Mouse (Mus musculus) midbrain, embryonic 15.5 days (tissue): ENCODE data around the gene Fam214a. TPM values are rescaled to one million over a fixed set of nuclear protein-coding genes. Genes with fewer than 3 reads are reported as not detected.

Experiments used
- ATAC-seq: fragments of 200-750 bp; cut with Nextera tagmentation; replicated peaks from 2 replicates; pipeline ENCODE4 v1.8.0; 2017; ENCODE audit warnings: moderate TSS enrichment
- H3K27ac ChIP-seq: fragments of 300-500 bp; sonication (generic); 2 replicates; pipeline ENCODE4 v1.5.1; 2015; ENCODE audit warnings: mild to moderate bottlenecking, inconsistent platforms
- H3K27me3 ChIP-seq: fragments of 300-500 bp; sonication (generic); replicated peaks from 2 replicates; pipeline ENCODE4 v1.6.1; 2015; ENCODE audit warnings: inconsistent platforms
- H3K36me3 ChIP-seq: fragments of 300-500 bp; sonication (generic); replicated peaks from 2 replicates; pipeline ENCODE4 v1.6.1; 2015; ENCODE audit warnings: inconsistent platforms
- H3K4me1 ChIP-seq: fragments of 300-500 bp; sonication (generic); 2 replicates; pipeline ENCODE4 v1.6.1; 2015; ENCODE audit warnings: inconsistent platforms
- H3K4me2 ChIP-seq: fragments of 300-500 bp; sonication (generic); 2 replicates; pipeline ENCODE4 v1.6.1; 2015; ENCODE audit warnings: inconsistent platforms, mild to moderate bottlenecking, moderate library complexity
- H3K4me3 ChIP-seq: fragments of 300-500 bp; sonication (generic); 2 replicates; pipeline ENCODE4 v1.5.1; 2015; ENCODE audit warnings: mild to moderate bottlenecking, inconsistent platforms
- H3K9ac ChIP-seq: fragments of 300-500 bp; sonication (generic); 2 replicates; pipeline ENCODE4 v1.6.1; 2015; ENCODE audit warnings: mild to moderate bottlenecking, inconsistent platforms
- H3K9me3 ChIP-seq: fragments of 300-500 bp; sonication (generic); 2 replicates; pipeline ENCODE4 v1.6.1; 2016; ENCODE audit warnings: inconsistent platforms
- WGBS: fragments of 180-500 bp; shearing (Covaris S2); methylation state at CpG from one replicate; pipeline ENCODE4 v1.1.7; 2015; ENCODE audit warnings: mixed read lengths; 5-methylcytosine and 5-hydroxymethylcytosine counted together
- polyA plus RNA-seq: library from polyadenylated mRNA; unstranded; fragments of >200 nt; fragmentation: Nextera tagmentation; extraction: Ambion mirVana; gene quantifications from 2 replicates; pipeline ENCODE4 v1.2.1, GENCODE M21; 2015

Fam214a gene
- polyA plus RNA-seq, 1 experiment from 2014 or later = 28.1 TPM

- H3K36me3 ChIP-seq = no peaks in the 10 kb centered on the region
- H3K4me2 ChIP-seq = no peak overlapping the region
- WGBS = 85% methylated on average over 2 of the region's 2 CpGs
- H3K4me3 ChIP-seq = no peak overlapping the region
- H3K4me1 ChIP-seq = no peaks in the 10 kb centered on the region
- H3K9ac ChIP-seq = no peak overlapping the region
- H3K27ac ChIP-seq = no peak overlapping the region
- no peaks in the 10 kb centered on the region for H3K9me3 ChIP-seq
- ATAC-seq = no peak
- no peaks in the 10 kb centered on the region for H3K27me3 ChIP-seq
Measured at GRCm38 (mm10) chr9:74985770-74986169, 33.1 kb downstream of the Fam214a start.

DNA sequence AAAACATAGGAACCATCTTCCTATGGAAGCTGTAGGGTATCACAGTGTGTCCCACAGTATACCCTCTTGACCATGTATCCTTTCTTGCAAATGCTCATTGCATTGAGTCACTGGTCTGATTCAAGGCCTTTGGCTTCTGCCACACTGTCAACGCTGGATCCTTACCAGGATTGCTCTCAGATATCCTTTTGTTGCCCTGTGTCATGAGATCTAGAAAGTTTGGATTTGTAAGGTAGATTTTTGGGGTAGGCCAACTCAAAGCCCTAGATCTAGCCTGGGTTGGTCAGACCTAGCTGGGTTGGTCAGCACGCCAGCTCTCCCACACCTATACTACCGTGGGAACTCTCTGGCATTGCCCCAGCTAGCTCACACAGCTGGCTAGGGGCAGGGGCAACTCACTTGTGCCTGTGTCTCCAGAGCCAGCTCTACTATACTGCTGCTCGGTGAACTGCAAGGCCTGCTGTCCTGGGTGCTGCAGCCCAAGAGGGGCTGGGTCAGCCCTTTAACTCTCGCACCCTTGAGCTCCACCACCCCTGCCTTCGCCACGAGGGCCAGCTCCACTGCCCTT, 36.3 kb downstream of the Fam214a start:
- Histone ChIP-seq H3K4me2 (no peak overlapping the region), H3K4me3 (no peak overlapping the region), H3K27me3 (no peaks in the 10 kb centered on the region), H3K4me1 (no peaks in the 10 kb centered on the region), H3K9ac (no peak overlapping the region), H3K9me3 (no peaks in the 10 kb centered on the region), H3K36me3 (no peaks in the 10 kb centered on the region), H3K27ac (no peak overlapping the region)
- no peak for ATAC-seq
- 91% methylated on average over 7 of the region's 7 CpGs for WGBS

GRCm38 (mm10) chr9:74989990-74990389, 37.3 kb downstream of the Fam214a start:
- Histone ChIP-seq H3K36me3 (no peaks in the 10 kb centered on the region), H3K27ac (no peak overlapping the region), H3K9me3 (no peaks in the 10 kb centered on the region), H3K4me1 (no peaks in the 10 kb centered on the region), H3K9ac (no peak overlapping the region), H3K27me3 (no peaks in the 10 kb centered on the region), H3K4me3 (no peak overlapping the region), H3K4me2 (no peak overlapping the region)
- no peak for ATAC-seq
- WGBS = 82% methylated on average over 2 of the region's 2 CpGs

- Histone ChIP-seq H3K4me3 (no peak overlapping the region), H3K27me3 (no peaks in the 10 kb centered on the region), H3K9ac (no peak overlapping the region), H3K4me1 (no peaks in the 10 kb centered on the region), H3K36me3 (no peaks in the 10 kb centered on the region), H3K27ac (no peak overlapping the region), H3K9me3 (no peaks in the 10 kb centered on the region), H3K4me2 (no peak overlapping the region)
- 89% methylated on average over 10 of the region's 10 CpGs for WGBS
- ATAC-seq = no peak
Measured at GRCm38 (mm10) chr9:74994611-74995257, 42.0 kb downstream of the Fam214a start.

DNA sequence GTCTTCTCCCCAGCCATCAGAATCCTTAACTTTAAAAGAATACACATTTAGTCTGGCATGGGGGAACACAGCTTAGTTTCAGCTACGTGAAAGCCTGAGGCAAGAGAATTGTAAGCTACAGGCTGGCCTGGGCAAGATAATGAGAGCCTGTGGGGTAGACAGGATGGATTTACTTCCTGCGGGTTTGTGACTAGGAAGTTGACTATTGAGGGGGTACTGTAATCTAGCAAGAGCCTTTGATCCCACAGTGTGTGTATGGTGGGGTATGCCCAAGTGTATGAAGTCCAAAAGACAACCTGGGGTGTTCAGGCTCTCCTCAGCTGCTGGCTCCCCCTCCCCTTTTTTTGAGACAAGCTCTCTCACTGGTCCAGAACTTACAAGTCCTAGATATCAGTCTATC, 43.7 kb downstream of the Fam214a start:
- Histone ChIP-seq H3K9me3 (no peaks in the 10 kb centered on the region), H3K27me3 (no peaks in the 10 kb centered on the region), H3K9ac (no peak overlapping the region), H3K4me3 (no peak overlapping the region), H3K4me1 (no peaks in the 10 kb centered on the region), H3K36me3 (no peaks in the 10 kb centered on the region), H3K4me2 (no peak overlapping the region), H3K27ac (no peak overlapping the region)
- 58% methylated on average over 2 of the region's 2 CpGs for WGBS
- no peak; the same call in 1 of the 2 replicates for ATAC-seq

DNA sequence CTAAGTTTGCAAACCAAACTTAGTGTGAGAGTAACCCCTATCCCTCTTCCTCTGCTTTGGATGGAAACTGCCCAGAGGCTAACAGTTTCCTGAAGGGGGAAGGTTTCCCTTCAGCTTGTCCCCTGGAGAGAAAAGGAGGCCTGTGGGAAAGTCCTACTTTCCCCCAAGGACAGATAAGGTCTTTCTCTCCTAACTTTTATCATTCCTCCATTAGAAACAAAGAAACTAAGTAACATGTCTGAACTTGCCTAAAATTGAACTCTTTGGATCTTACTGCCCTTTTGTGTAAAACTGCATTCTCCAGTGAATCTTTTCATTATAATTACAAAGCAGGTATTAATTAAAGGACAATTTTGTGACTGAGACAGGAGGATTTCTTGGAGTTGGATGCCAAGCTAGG, 45.3 kb downstream of the Fam214a start:
- Histone ChIP-seq H3K4me1 (no peaks in the 10 kb centered on the region), H3K27me3 (no peaks in the 10 kb centered on the region), H3K27ac (no peak overlapping the region), H3K36me3 (no peaks in the 10 kb centered on the region), H3K4me2 (no peak overlapping the region), H3K9ac (no peak overlapping the region), H3K9me3 (no peaks in the 10 kb centered on the region), H3K4me3 (no peak overlapping the region)
- ATAC-seq = no peak

DNA sequence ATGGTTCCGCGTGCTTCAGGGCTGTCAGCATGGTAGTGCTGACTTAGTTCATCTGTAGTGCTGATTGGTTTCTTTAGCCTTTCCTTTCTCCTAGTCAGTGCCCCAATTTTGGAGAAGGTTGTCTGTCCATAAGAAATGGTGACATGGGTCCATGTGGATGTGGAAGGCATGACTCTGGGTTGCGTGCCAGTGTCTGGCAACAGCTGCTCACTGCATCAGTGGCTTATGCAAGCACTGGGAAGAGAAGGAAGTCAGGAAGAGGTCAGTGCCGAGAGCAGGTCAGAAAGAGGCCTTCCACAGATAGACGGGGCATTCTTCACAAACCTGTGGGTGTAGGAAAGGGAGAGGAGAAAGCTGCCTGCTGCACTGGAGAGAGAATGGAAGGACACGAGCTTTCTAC, 48.3 kb downstream of the Fam214a start:
- Histone ChIP-seq H3K36me3 (0 out of 2 replicates have a peak, but pooled peaks cover 3% of the 10 kb centered on the region), H3K9me3 (no peaks in the 10 kb centered on the region), H3K4me2 (no peak overlapping the region), H3K4me3 (no peak overlapping the region), H3K27ac (no peak overlapping the region), H3K9ac (no peak overlapping the region), H3K4me1 (no peaks in the 10 kb centered on the region), H3K27me3 (no peaks in the 10 kb centered on the region)
- WGBS = 92% methylated on average over 6 of the region's 6 CpGs
- ATAC-seq = no peak

DNA sequence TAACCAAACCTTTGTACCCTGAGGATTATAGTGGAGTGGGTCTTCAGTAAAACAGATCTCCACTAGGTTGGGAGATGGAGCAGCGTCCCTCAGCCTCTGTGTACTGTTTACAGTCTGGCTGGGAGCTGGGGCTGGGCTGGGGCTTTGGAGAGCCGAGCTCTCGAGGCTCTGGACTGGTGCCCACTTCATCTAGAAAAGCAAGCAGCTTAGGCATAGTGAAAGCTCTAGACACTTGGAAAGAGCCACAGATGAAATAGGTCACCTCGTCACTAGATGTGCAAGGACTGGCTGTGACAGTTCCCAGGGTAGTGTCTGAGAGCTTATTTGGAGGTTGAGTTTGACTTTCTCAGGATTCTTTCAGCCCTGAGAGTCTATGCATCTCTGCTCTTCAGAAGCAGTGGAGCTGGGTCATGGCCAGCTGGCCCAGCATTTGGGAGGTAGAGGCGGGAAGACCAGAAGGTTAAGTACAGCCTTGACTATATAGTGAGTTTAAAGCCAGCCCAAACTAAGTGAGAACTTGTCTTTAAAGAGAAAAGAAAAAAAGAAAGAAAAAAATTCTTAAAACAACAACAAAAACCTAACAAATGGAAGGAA, 49.0 kb downstream of the Fam214a start:
- Histone ChIP-seq H3K9ac (no peak overlapping the region), H3K9me3 (no peaks in the 10 kb centered on the region), H3K27me3 (no peaks in the 10 kb centered on the region), H3K4me3 (no peak overlapping the region), H3K4me2 (no peak overlapping the region), H3K36me3 (peaks cover 4% of the 10 kb centered on the region; the same call in 1 of the 2 replicates), H3K27ac (no peak overlapping the region), H3K4me1 (no peaks in the 10 kb centered on the region)
- ATAC-seq = no peak
- WGBS = 69% methylated on average over 5 of the region's 5 CpGs

GRCm38 (mm10) chr9:75002262-75002661, 49.6 kb downstream of the Fam214a start:
- Histone ChIP-seq H3K9me3 (no peaks in the 10 kb centered on the region), H3K27ac (no peak overlapping the region), H3K4me3 (no peak overlapping the region), H3K4me1 (no peaks in the 10 kb centered on the region), H3K9ac (no peak overlapping the region), H3K4me2 (no peak overlapping the region), H3K36me3 (peaks cover 4% of the 10 kb centered on the region; the same call in 1 of the 2 replicates), H3K27me3 (no peaks in the 10 kb centered on the region)
- ATAC-seq = no peak
- 74% methylated on average over 3 of the region's 3 CpGs for WGBS

DNA sequence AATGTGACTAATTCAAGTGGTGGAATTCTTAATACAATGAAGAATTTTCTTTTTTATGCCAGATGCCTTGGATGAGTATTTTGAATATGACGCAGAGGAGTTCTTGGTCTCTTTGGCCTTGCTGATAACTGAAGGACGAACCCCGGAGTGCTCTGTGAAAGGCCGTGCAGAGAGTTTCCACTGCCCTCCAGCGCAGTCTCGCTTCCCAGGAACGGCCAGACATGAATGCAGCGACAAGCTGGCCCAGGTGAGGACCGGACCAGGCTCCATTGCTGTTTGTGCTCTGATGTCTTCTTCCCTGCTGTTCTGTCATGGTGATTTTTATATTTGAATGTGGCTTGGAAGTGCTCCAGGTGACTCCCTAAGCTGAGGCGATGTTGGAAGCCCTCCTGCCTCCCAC, 51.5 kb downstream of the Fam214a start:
- Histone ChIP-seq H3K27ac (no peak overlapping the region), H3K4me1 (no peaks in the 10 kb centered on the region), H3K4me2 (no peak overlapping the region), H3K9ac (no peak overlapping the region), H3K36me3 (peaks cover 4% of the 10 kb centered on the region; the same call in 1 of the 2 replicates), H3K9me3 (no peaks in the 10 kb centered on the region), H3K27me3 (no peaks in the 10 kb centered on the region), H3K4me3 (no peak overlapping the region)
- ATAC-seq = no peak
- WGBS = 93% methylated on average over 10 of the region's 10 CpGs

DNA sequence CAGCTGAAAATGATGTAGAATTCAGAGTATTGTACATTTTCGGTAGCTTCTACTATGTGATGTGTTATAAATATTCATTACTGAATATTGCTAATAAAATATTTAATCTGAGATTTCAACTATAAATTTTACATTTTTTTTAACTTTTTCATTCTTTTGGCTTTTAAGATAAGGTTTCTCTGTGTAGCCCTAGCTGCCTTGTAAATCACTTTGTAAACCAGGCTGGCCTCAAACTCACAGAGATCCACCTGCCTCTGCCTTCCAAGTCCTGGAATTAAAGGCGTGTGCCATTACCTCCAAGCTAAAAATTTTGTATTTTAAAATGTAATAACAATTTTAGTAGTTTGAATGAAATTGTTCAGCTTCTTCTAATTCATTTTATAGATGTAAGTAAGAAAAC, 63.9 kb downstream of the Fam214a start:
- Histone ChIP-seq H3K9ac (no peak overlapping the region), H3K27ac (no peak overlapping the region), H3K36me3 (peaks cover 36% of the 10 kb centered on the region), H3K4me2 (no peak overlapping the region), H3K9me3 (no peaks in the 10 kb centered on the region), H3K27me3 (no peaks in the 10 kb centered on the region), H3K4me1 (no peaks in the 10 kb centered on the region), H3K4me3 (no peak overlapping the region)
- 89% methylated on average over 2 of the region's 2 CpGs for WGBS
- no peak for ATAC-seq

DNA sequence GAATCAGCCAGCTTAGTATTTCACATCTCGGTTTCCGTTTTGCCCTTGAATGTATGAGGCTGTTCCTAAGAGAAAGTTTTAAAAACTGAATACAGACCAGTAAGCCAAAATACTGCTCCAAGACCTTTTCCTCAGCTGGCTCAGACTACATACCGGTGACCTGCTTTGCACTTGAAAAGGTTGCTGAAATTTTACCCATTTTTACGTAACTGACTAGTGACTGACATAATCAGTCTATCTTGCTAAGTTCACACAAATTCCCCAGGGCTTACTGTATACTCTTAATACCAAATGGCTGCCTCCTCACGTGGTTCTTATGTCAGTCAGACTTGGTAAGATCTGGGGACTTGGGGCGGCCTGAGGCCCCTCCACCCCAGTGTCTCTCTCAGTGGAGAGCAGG, 66.5 kb downstream of the Fam214a start:
- no peak overlapping the region for H3K27ac ChIP-seq
- H3K4me2 ChIP-seq = no peak overlapping the region
- no peaks in the 10 kb centered on the region for H3K9me3 ChIP-seq
- H3K27me3 ChIP-seq = no peaks in the 10 kb centered on the region
- no peaks in the 10 kb centered on the region for H3K4me1 ChIP-seq
- 92% methylated on average over 6 of the region's 6 CpGs for WGBS
- no peak overlapping the region for H3K9ac ChIP-seq
- no peak overlapping the region for H3K4me3 ChIP-seq
- peaks cover 24% of the 10 kb centered on the region for H3K36me3 ChIP-seq
- ATAC-seq = no peak

GRCm38 (mm10) chr9:75019592-75019991, 66.9 kb downstream of the Fam214a start:
- Histone ChIP-seq H3K27ac (no peak overlapping the region), H3K36me3 (peaks cover 26% of the 10 kb centered on the region)
- WGBS = 90% methylated on average over 3 of the region's 3 CpGs

More at GRCm38 (mm10) chr9:75019592-75019991, 66.9 kb downstream of the Fam214a start:
- H3K9me3 ChIP-seq = no peaks in the 10 kb centered on the region
- H3K4me1 ChIP-seq = no peaks in the 10 kb centered on the region
- no peak overlapping the region for H3K4me3 ChIP-seq
- no peaks in the 10 kb centered on the region for H3K27me3 ChIP-seq
- no peak overlapping the region for H3K4me2 ChIP-seq
- no peak for ATAC-seq
- no peak overlapping the region for H3K9ac ChIP-seq
